Mouse (Mus musculus): ENCODE measurements around the gene Tbkbp1. TPM values are rescaled to one million over a fixed set of nuclear protein-coding genes. Genes with fewer than 3 reads are reported as not detected.
"Not testable (repeated sequence)": the region's sequence is repeated elsewhere in the genome, so short reads cannot be mapped to it uniquely, and the experiment has no call there.

The Tbkbp1 gene
- total and polyA plus RNA-seq, 3 experiments = 11.7 to 33.5 TPM; not detected in 1

DNA sequence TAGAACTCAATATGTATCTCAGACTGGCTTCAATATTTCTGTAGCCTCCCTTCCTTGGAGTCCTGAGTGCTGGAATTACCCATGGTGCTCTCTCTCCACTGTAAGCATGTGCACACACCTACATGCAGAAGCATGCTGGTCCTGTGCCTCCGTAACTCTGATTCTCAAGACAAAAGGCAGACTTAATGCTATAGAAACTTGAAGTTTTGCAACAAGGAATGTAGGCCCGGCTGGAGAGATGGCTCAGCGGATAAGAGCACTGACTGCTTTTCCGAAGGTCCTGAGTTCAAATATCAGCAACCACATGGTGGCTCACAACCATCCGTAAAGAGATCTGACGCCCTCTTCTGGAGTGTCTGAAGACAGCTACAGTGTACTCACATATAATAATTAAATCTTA is 38.4 kb upstream of the Tbkbp1 start:
- peak; percentile 50 for DNase-seq (ENCODE audit: low read depth, low spot score)
- Histone ChIP-seq H3K27ac (ENCODE audit: control insufficient read depth, low read depth, low read length) (peak overlapping the region; percentile 96), H3K4me1 (ENCODE audit: control insufficient read depth in 1 of 2, insufficient read depth in 2 of 2, low read length in 2 of 2) (peaks cover 5 to 17% of the 10 kb centered on the region in 2 experiments), H3K36me3 (ENCODE audit: control insufficient read depth in 1 of 2, insufficient read depth in 2 of 2, low read length in 2 of 2) (peaks cover 13 to 30% of the 10 kb centered on the region in 2 experiments), H3K79me2 (ENCODE audit: control insufficient read depth, insufficient read depth, low read length, poor library complexity) (peaks cover 35% of the 10 kb centered on the region), H3K9ac (ENCODE audit: control insufficient read depth, low read depth, low read length, poor library complexity, severe bottlenecking) (peak overlapping the region; percentile 95)
- peak; percentile 23; the same call in 1 of the 2 replicates for TF ChIP-seq MAX (IDR thresholded peaks at IDR 0.05; ENCODE audit: low read length)
- TF ChIP-seq MYC (IDR thresholded peaks at IDR 0.05; ENCODE audit: low read depth, low read length) = peak; percentile 69; the same call in 1 of the 2 replicates
- TF ChIP-seq SIN3A (IDR thresholded peaks at IDR 0.05; ENCODE audit: low read length) = peak; percentile 46; the same call in 1 of the 2 replicates
- peak in 1 of 3 experiments; percentile 24; a peak in 2 of 6 replicates for TF ChIP-seq CTCF (IDR thresholded peaks at IDR 0.05 in 2 of 3, conservative IDR thresholded peaks at IDR 0.05 in 1 of 3; ENCODE audit: control insufficient read depth in 1 of 3, insufficient read depth in 1 of 3, low read depth in 2 of 3, low read length in 3 of 3, poor library complexity in 1 of 3, severe bottlenecking in 1 of 3)
- H3K9me3 ChIP-seq (replicated peaks; ENCODE audit: insufficient read depth, low read length); H3K27me3 ChIP-seq (ENCODE audit: control insufficient read depth in 1 of 2, insufficient read depth in 2 of 2, low read length in 2 of 2); H3K4me3 ChIP-seq (ENCODE audit: control insufficient read depth in 1 of 2, insufficient read depth in 1 of 2, low read depth in 2 of 2, low read length in 2 of 2): not testable (repeated sequence)

DNA sequence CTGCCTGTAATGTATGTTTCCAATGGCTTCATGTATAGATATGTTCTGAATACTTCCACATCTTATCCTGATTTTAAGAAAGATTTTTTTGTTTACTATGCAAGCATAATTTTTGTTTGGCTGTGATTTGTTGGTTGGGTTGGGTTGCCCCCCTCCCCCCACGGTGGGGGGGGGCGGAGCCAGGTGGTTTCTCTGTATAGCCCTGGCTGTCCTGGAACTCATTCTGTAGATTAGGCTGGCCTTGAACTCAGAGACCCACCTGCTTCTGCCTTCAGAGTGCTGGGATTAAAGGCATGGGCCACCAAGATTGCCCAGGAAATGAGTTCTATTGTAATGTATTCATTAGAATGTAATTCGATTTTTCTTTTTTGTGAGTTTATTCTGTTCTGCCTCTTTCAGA is 37.9 kb upstream of the Tbkbp1 start:
- peaks cover 39% of the 10 kb centered on the region for H3K79me2 ChIP-seq (ENCODE audit: control insufficient read depth, insufficient read depth, low read length, poor library complexity)
- peak overlapping the region; percentile 96 for H3K27ac ChIP-seq (ENCODE audit: control insufficient read depth, low read depth, low read length)
- peak overlapping the region; percentile 14 to 41; a peak in 3 of 4 replicates for H3K4me3 ChIP-seq (ENCODE audit: control insufficient read depth in 1 of 2, insufficient read depth in 1 of 2, low read depth in 2 of 2, low read length in 2 of 2)
- DNase-seq (ENCODE audit: low read depth, low spot score) = peak; percentile 51
- TF ChIP-seq MXI1 (IDR thresholded peaks at IDR 0.05; ENCODE audit: low read depth, low read length) (peak; percentile 42; the same call in 1 of the 2 replicates), TCF12 (IDR thresholded peaks at IDR 0.05; ENCODE audit: low read depth, low read length) (no peak), SIN3A (IDR thresholded peaks at IDR 0.05; ENCODE audit: low read length) (no peak)
- peak overlapping the region; percentile 95 for H3K9ac ChIP-seq (ENCODE audit: control insufficient read depth, low read depth, low read length, poor library complexity, severe bottlenecking)
- peaks cover 15 to 34% of the 10 kb centered on the region in 2 experiments for H3K36me3 ChIP-seq (ENCODE audit: control insufficient read depth in 1 of 2, insufficient read depth in 2 of 2, low read length in 2 of 2)
- no peaks in the 10 kb centered on the region for H3K9me3 ChIP-seq (replicated peaks; ENCODE audit: insufficient read depth, low read length)
- H3K4me1 ChIP-seq (ENCODE audit: control insufficient read depth in 1 of 2, insufficient read depth in 2 of 2, low read length in 2 of 2) = peaks cover 5 to 18% of the 10 kb centered on the region in 2 experiments
- no peaks in the 10 kb centered on the region for H3K27me3 ChIP-seq (ENCODE audit: control insufficient read depth in 1 of 2, insufficient read depth in 2 of 2, low read length in 2 of 2)

DNA sequence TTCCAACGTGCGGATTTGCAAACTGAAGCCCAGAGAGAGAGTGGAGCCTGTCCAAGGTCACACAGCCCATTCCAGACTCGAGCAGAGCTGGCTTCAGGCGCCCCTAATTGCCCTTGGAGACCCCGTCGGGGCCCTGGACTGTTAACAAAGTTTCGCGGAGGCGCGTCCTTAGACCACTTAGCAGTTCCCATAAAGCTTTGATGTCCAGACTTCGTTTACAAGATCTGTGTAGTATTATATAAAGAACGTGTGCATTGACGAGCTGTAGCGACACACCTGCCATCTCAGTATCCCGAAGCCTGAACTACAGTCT is 37.3 kb upstream of the Tbkbp1 start:
- Histone ChIP-seq H3K9me3 (replicated peaks; ENCODE audit: insufficient read depth, low read length) (no peaks in the 10 kb centered on the region), H3K4me1 (ENCODE audit: control insufficient read depth in 1 of 2, insufficient read depth in 2 of 2, low read length in 2 of 2) (peaks cover 5 to 19% of the 10 kb centered on the region in 2 experiments), H3K36me3 (ENCODE audit: control insufficient read depth in 1 of 2, insufficient read depth in 2 of 2, low read length in 2 of 2) (peaks cover 22 to 40% of the 10 kb centered on the region in 2 experiments), H3K9ac (ENCODE audit: control insufficient read depth, low read depth, low read length, poor library complexity, severe bottlenecking) (peak overlapping the region; percentile 95), H3K27ac (ENCODE audit: control insufficient read depth, low read depth, low read length) (peak overlapping the region; percentile 96), H3K79me2 (ENCODE audit: control insufficient read depth, insufficient read depth, low read length, poor library complexity) (peaks cover 43% of the 10 kb centered on the region), H3K4me3 (ENCODE audit: control insufficient read depth in 1 of 2, insufficient read depth in 1 of 2, low read depth in 2 of 2, low read length in 2 of 2) (peak overlapping the region; percentile 41 to 71), H3K27me3 (ENCODE audit: control insufficient read depth in 1 of 2, insufficient read depth in 2 of 2, low read length in 2 of 2) (no peaks in the 10 kb centered on the region)
- no peak for DNase-seq (ENCODE audit: low read depth, low spot score)
- no peak for TF ChIP-seq SMC3 (IDR thresholded peaks at IDR 0.05; ENCODE audit: low read depth, low read length)
- TF ChIP-seq POLR2AphosphoS5 (IDR thresholded peaks at IDR 0.05; ENCODE audit: borderline replicate concordance, low read depth, low read length) = no peak
- TF ChIP-seq POLR2A (IDR thresholded peaks at IDR 0.05; ENCODE audit: control insufficient read depth in 1 of 2, insufficient read depth in 1 of 2, low read depth in 1 of 2, low read length in 2 of 2, poor library complexity in 1 of 2) = peak in 1 of 2 experiments; percentile 67; a peak in 2 of 4 replicates
- TF ChIP-seq ETS1 (IDR thresholded peaks at IDR 0.05; ENCODE audit: low read depth, low read length) = no peak
- peak; percentile 93 for TF ChIP-seq SIN3A (IDR thresholded peaks at IDR 0.05; ENCODE audit: low read length)
- TF ChIP-seq USF1 (IDR thresholded peaks at IDR 0.05; ENCODE audit: low read depth, low read length) = 0 out of 2 replicates have a peak, but pooled peaks have one; percentile 88
- no peak for TF ChIP-seq ZKSCAN1 (IDR thresholded peaks at IDR 0.05; ENCODE audit: low read depth, low read length)
- peak; percentile 45; the same call in 1 of the 2 replicates for TF ChIP-seq E2F4 (IDR thresholded peaks at IDR 0.05; ENCODE audit: borderline replicate concordance, low read depth, low read length)
- TF ChIP-seq MAZ (IDR thresholded peaks at IDR 0.05; ENCODE audit: low read depth, low read length) = no peak; the same call in 1 of the 2 replicates
- peak; percentile 100 for TF ChIP-seq MYC (IDR thresholded peaks at IDR 0.05; ENCODE audit: low read depth, low read length)
- peak; percentile 8; the same call in 1 of the 2 replicates for TF ChIP-seq NELFE (IDR thresholded peaks at IDR 0.05; ENCODE audit: low read depth, low read length)
- TF ChIP-seq CHD1 (IDR thresholded peaks at IDR 0.05; ENCODE audit: low read depth, low read length) = peak; percentile 67; the same call in 1 of the 2 replicates
- no peak for TF ChIP-seq EP300 (IDR thresholded peaks at IDR 0.05; ENCODE audit: low read depth in 1 of 2, low read length in 2 of 2)

Measured in MEL (cell line).